Mouse (Mus musculus): ENCODE results near the gene Got2.

Got2 gene

DNA sequence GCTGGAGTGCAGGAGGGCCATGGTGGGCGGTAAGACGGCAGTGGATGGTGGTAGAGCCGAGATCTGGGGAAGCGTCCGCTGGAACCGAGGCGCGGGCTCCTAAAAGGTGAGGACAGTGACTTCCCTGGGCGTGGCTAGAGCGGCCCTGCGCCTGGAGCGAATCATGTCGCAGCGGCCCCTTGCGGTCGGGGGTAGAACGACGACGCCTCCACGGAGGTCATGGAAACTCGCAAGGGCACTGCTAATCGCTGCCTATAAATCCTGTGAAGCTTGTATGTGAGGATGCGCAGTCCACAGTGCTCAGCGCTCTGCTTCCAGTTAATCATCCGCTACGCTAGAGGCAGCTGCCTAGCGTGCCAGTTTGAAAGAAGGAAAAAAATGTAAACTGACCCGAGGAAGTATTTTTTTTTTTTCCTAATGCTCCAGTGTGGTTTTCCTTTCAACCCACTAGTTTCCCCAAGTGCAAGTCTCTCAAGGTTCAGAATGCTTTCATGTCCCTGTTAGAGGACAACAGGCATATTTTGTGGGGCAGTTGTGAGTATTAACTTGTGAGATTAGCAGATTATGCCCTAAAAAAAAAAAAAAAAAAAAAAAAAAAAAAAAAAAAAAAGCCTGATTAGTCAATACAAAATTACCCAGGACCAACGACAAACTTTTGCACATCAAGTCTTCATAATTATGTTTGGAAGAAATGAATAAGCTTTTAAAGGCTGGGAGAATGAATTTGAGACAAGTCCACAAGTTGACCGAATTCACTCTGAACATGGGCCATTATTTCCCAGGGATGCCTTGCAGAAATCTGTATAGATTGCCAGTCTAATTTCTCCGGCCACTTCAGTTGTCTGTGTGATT is at the start of gene Got2:
Got2 (minus strand) TSS at position 263 of the 852 bp plus-strand sequence.
- peak; percentile 58 for DNase-seq (ENCODE audit: extremely low spot score, low read depth, low spot score)

DNA sequence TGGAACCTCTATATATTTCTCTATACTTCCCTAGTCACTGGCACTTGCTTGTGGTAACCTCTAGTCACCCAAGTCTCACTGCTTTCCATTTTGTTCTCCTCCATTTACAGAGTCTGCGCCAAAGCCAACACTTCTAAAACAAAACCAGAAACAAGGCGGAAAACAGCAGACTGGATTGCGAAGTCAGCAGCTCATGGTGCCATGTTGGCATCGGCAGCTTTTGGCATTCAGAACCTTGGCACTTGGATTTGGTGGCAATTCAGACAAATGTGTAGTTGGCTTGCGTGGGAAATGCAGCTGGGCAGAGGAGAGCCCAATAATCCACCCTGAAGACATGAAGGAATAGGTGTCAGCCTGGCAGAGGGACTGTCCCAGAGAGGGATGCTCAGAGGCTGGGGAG is 44.5 kb upstream of the Got2 start:
- no peak for DNase-seq (ENCODE audit: extremely low spot score, low read depth, low spot score)

GRCm38 (mm10) chr8:95929821-95930220 is 41.5 kb upstream of the Got2 start:
- no peak for DNase-seq (ENCODE audit: extremely low spot score, low read depth, low spot score)

- no peak for DNase-seq (ENCODE audit: extremely low spot score, low read depth, low spot score)
These were observed 27.8 kb upstream of the Got2 start for GRCm38 (mm10) chr8:95916106-95916505.

- peak; percentile 61 for DNase-seq (ENCODE audit: extremely low spot score, low read depth, low spot score)
These were observed 26.7 kb upstream of the Got2 start for GRCm38 (mm10) chr8:95914905-95915643.

GRCm38 (mm10) chr8:95911240-95911639 is 22.9 kb upstream of the Got2 start:
- no peak for DNase-seq (ENCODE audit: extremely low spot score, low read depth, low spot score)

- DNase-seq (ENCODE audit: extremely low spot score, low read depth, low spot score) = no peak
These were observed 19.5 kb upstream of the Got2 start for GRCm38 (mm10) chr8:95907885-95908284.

DNA sequence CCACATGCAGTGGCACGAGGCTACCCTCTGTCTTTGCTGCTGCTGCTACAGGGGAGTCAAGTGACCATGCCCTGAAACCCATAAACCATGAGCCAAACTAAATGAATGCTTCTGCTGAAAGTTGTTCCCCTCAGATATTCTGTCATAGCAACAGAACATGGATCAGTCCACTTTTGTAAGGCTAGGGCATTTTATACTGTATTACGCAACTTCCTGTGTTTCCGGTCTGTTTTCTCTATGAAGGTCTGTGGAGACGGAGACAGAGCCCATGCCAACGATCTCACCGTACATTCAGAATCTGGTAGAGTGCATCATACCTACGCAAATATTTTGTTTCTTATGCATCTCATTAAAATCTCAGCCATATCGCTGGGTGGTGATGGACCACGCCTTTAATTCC is 18.4 kb upstream of the Got2 start:
- no peak for DNase-seq (ENCODE audit: extremely low spot score, low read depth, low spot score)

DNA sequence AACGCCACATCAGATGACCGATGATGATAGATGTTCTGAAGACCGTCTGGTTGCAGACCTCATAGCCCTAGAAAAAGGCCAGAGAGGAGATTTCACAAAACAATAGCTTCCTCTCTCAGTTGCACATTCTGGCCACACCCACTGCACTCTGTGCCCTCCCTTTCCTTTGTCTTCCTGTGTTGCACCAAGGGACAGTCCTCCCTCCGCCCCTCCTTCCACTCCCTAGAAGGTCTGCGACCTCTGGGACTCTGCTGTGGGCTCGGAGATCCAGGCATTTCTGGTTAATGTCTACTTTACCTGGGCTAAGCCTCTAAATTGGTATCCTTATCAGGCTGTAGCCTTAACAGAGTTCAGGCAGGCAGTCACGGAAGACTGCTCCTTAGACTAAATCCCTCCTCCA is 13.5 kb upstream of the Got2 start:
- DNase-seq (ENCODE audit: extremely low spot score, low read depth, low spot score) = no peak

GRCm38 (mm10) chr8:95893701-95894100 is 5.4 kb upstream of the Got2 start:
- DNase-seq (ENCODE audit: extremely low spot score, low read depth, low spot score) = no peak

DNA sequence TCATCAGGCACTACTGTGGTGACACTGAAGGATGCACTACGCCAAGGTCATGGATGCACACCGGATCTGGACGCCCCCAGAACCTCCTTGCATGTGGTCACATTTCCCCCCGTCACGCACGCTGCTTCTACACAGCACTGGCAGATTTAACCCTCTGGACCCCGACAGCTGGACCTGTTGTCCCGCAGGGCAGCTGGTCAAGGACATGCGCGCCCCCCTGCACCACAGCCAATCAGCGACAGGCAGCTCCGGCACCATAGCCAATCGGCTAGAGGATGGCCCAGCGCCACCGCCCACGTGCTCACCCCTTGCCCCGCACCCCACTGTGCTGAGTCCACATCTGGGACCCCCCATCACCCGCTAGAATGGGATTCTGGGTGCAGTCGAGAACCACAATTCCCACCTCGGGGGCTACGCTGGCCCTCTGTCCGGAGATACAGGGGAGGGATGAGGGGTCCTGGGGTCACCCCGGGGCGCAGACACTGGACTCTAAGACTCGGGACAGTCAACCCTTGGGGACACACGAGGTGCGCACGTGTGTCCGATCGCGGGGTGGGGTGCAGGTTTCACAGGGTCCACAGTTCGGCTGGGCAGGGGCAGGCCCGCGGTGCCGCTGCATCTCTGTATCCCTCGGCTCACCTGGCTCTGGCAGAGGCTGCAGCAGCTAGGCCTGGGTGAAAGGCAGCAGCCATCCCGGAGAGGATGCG is 616 bp downstream of the Got2 start:
- DNase-seq (ENCODE audit: extremely low spot score, low read depth, low spot score) = no peak

DNA sequence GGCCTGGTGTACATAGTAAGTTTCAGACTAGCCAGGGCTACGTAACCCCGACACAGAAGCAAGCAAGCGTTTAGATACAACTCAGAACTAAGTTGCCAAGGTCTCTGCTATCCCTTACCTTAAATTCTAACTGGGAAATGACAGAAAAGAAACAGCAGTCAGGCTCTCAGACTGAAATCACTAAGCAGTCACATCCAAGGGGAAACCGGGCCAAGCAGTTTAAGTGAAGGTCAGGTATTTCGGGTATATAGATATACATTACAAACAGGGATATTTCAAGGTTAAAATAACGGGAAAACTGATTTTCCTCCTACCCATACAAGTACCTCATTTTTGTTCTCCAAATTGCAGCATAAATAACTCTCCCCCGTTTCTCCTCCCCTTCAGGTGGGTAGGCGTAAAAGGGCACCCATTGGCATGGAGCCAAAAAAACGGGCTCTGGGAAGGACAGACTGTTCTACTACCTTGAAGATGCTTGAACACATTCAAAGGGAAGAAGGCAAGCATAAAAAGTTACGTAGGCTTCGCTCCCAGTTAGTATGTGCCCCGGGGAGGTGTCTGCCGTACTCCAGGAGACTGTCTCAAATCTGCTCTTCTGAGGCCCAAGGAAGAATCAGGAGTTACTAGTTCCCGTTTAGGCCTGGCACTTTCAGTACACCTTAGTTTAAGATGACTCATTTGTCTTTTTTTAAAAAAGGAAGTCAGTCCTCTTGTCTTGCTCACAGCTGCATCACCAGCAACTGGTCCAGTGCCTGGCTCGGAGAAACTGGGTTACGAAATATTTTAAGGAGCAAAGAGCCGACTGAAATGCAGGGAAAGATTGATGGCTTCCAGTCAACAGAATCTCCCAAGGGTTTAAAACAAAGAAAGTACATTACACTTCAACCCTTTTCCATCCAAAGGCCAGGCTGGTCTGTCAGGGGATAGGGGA is 1.4 kb downstream of the Got2 start:
- DNase-seq (ENCODE audit: extremely low spot score, low read depth, low spot score) = no peak

GRCm38 (mm10) chr8:95885966-95886365 is 2.4 kb downstream of the Got2 start:
- no peak for DNase-seq (ENCODE audit: extremely low spot score, low read depth, low spot score)

- DNase-seq (ENCODE audit: extremely low spot score, low read depth, low spot score) = no peak
These were observed 3.0 kb downstream of the Got2 start for GRCm38 (mm10) chr8:95885271-95885841.

- DNase-seq (ENCODE audit: extremely low spot score, low read depth, low spot score) = no peak
These were observed 3.9 kb downstream of the Got2 start for GRCm38 (mm10) chr8:95884491-95884890.

GRCm38 (mm10) chr8:95882191-95882590 is 6.2 kb downstream of the Got2 start:
- DNase-seq (ENCODE audit: extremely low spot score, low read depth, low spot score) = no peak

DNA sequence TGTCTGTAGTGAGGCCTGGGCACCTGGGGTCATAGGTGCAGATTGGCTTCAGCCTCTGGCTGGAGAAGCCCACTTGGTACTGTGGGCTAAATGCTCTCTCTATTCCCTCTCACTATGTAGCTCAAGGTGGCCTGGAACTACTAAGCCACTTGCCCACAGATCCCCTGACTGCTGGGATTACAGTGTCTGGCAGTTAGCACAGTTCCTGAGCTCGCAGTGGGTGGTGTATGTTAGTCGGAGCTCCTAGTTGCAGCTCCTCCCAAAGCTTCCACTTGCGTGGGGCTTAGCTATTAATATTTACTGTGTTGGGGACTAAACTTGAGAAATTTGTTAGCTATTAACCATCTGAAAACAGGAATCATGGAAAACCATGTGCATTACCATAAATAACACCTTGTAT is 6.8 kb downstream of the Got2 start:
- DNase-seq (ENCODE audit: extremely low spot score, low read depth, low spot score) = no peak

- DNase-seq (ENCODE audit: extremely low spot score, low read depth, low spot score) = no peak
These were observed 8.5 kb downstream of the Got2 start for GRCm38 (mm10) chr8:95879823-95880222.

DNA sequence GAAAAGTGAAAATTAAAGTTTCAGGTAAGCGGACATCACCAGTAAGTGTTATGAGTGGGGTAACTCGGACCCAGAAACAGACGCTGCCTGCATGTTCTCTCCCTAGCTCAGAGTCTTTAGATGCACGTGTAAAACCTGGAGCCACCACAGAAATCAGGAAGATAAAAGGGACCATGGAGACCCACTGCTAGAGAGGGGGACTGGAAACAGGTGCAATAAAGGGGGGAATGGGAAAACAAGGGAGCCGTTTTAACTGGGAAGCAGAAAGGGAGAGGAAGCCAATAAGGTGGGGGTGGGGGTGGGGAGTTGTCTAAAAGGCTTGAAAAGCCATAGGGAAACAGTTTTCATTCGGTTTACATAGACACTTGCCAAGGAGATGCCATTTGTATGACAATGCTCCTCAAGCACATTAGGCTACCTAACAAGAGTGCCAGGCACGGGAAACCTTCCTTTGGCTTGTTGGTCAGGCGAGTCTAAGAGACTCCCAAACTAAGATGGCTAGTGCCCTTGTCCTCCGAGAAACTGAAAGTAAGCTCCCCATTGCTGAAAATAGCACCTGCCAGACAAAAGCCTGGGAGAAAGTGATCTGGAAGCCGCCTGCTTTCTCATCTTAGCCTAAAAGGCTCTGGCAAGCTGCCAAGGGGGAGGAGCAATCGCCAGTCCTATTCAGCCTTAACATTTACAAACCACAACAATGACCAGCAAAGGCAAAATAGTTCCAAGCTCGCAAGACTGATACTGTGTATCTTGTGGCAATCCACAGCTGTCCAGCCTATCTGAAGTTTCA is 10.0 kb downstream of the Got2 start:
- DNase-seq (ENCODE audit: extremely low spot score, low read depth, low spot score) = no peak

Measured in hindlimb bud, embryonic 11.5 days (tissue).